Mouse (Mus musculus) urinary bladder, postnatal 14 days (tissue): ENCODE results near the gene Zfp612.
"Not testable (repeated sequence)": the region's sequence is repeated elsewhere in the genome, so short reads cannot be mapped to it uniquely, and the experiment has no call there.

Source experiments
- DNase-seq: peaks from one replicate; pipeline ENCODE4 v3.0.0; 2021; ENCODE audit warnings: low spot score

The Zfp612 gene

GRCm38 (mm10) chr8:110079282-110080221 is at the start of gene Zfp612:
TSS of gene Zfp612 (plus strand) at chr8:110079746.
- DNase-seq = peak; percentile 64

- not testable (repeated sequence) for DNase-seq
These were observed 45.8 kb upstream of the Zfp612 start for GRCm38 (mm10) chr8:110033771-110034170.

- no peak for DNase-seq
These were observed 45.2 kb upstream of the Zfp612 start for GRCm38 (mm10) chr8:110034331-110034730.

GRCm38 (mm10) chr8:110036156-110036555 is 43.4 kb upstream of the Zfp612 start:
- DNase-seq = no peak

- DNase-seq = no peak
These were observed 40.3 kb upstream of the Zfp612 start for GRCm38 (mm10) chr8:110039216-110039615.

- no peak for DNase-seq
These were observed 39.9 kb upstream of the Zfp612 start, which contains the start of gene Chst4 for GRCm38 (mm10) chr8:110039659-110040058. TSS of gene Chst4 (minus strand) at chr8:110039740.

- no peak for DNase-seq
These were observed 39.0 kb upstream of the Zfp612 start for GRCm38 (mm10) chr8:110040509-110040908.

GRCm38 (mm10) chr8:110051208-110051607 is 28.3 kb upstream of the Zfp612 start:
- no peak for DNase-seq

- DNase-seq = no peak
These were observed 21.3 kb upstream of the Zfp612 start for GRCm38 (mm10) chr8:110058207-110058606.

GRCm38 (mm10) chr8:110064161-110064560 is 15.4 kb upstream of the Zfp612 start:
- DNase-seq = no peak

GRCm38 (mm10) chr8:110064606-110065365 is 14.8 kb upstream of the Zfp612 start:
- DNase-seq = no peak

GRCm38 (mm10) chr8:110065676-110066075 is 13.9 kb upstream of the Zfp612 start:
- DNase-seq = no peak

GRCm38 (mm10) chr8:110069706-110070105 is 9.8 kb upstream of the Zfp612 start:
- no peak for DNase-seq

GRCm38 (mm10) chr8:110071600-110071999 is 7.9 kb upstream of the Zfp612 start:
- peak; percentile 68 for DNase-seq

GRCm38 (mm10) chr8:110074496-110074895 is 5.0 kb upstream of the Zfp612 start:
- no peak for DNase-seq

GRCm38 (mm10) chr8:110082416-110083105 is 3.0 kb downstream of the Zfp612 start:
- no peak for DNase-seq

GRCm38 (mm10) chr8:110091869-110092268 is 12.3 kb downstream of the Zfp612 start:
- DNase-seq = peak; percentile 16

- DNase-seq = no peak
These were observed 21.4 kb downstream of the Zfp612 start, which contains the start of gene Gm21964 for GRCm38 (mm10) chr8:110100907-110101306. TSS of gene Gm21964 (plus strand) at chr8:110101207.

GRCm38 (mm10) chr8:110101676-110102075 is 22.1 kb downstream of the Zfp612 start:
- no peak for DNase-seq

- DNase-seq = no peak
These were observed 23.1 kb downstream of the Zfp612 start, which contains the start of gene Gm17720 for GRCm38 (mm10) chr8:110102653-110103052. TSS of gene Gm17720 (minus strand) at chr8:110102753.

- no peak for DNase-seq
These were observed 40.2 kb downstream of the Zfp612 start for GRCm38 (mm10) chr8:110119715-110120114.

GRCm38 (mm10) chr8:110130537-110130936 is 51.0 kb downstream of the Zfp612 start:
- DNase-seq = peak; percentile 70
